Mouse (Mus musculus) liver, adult 2 months (tissue): ENCODE data around the gene Tox2. TPM values are rescaled to one million over a fixed set of nuclear protein-coding genes. Genes with fewer than 3 reads are reported as not detected.

Experiments
- DNase-seq: peaks from one replicate; pipeline ENCODE4 v3.0.0-alpha.2; 2011; ENCODE audit warnings: low read depth, low spot score; ENCODE audit errors: extremely low read depth
- H3K27ac ChIP-seq: fragments of 200-500 bp; replicated peaks from 2 replicates; pipeline ENCODE4 v1.5.1; 2012; ENCODE audit warnings: low read depth, mild to moderate bottlenecking, control low read depth, inconsistent platforms, low read length; ENCODE audit not compliant: insufficient read depth
- H3K27me3 ChIP-seq: fragments of 200-500 bp; 2 replicates; pipeline ENCODE4 v1.6.1; 2012; ENCODE audit warnings: mild to moderate bottlenecking, moderate library complexity, low read length, inconsistent platforms; ENCODE audit not compliant: control insufficient read depth, insufficient read depth
- H3K36me3 ChIP-seq: fragments of 200-500 bp; 2 replicates; pipeline ENCODE4 v1.6.1; 2012; ENCODE audit warnings: low read length, inconsistent platforms; ENCODE audit not compliant: control insufficient read depth, insufficient read depth
- H3K4me1 ChIP-seq: fragments of 200-500 bp; 2 replicates; pipeline ENCODE4 v1.6.1; 2011; ENCODE audit warnings: low read length; ENCODE audit not compliant: control insufficient read depth, insufficient read depth
- H3K4me3 ChIP-seq: fragments of 200-500 bp; 2 replicates; pipeline ENCODE4 v1.5.1; 2011; ENCODE audit warnings: low read depth, mild to moderate bottlenecking, control low read depth, low read length, moderate library complexity; ENCODE audit not compliant: insufficient read depth
- H3K79me2 ChIP-seq: fragments of 200-500 bp; 2 replicates; pipeline ENCODE4 v1.6.1; 2012; ENCODE audit warnings: inconsistent platforms, mild to moderate bottlenecking, low read length, moderate library complexity; ENCODE audit not compliant: control insufficient read depth, insufficient read depth
- H3K9ac ChIP-seq: fragments of 200-500 bp; 2 replicates; pipeline ENCODE4 v1.6.1; 2012; ENCODE audit warnings: low read depth, mild to moderate bottlenecking, control low read depth, inconsistent platforms, low read length
- CTCF ChIP-seq: fragments of 200-500 bp; IDR thresholded peaks from 2 replicates; pipeline ENCODE4 v1.5.1; 2011; ENCODE audit warnings: low read depth, low read length, control low read depth
- POLR2A ChIP-seq: fragments of 200-500 bp; IDR thresholded peaks from 2 replicates; pipeline ENCODE4 v1.6.1; 2011; ENCODE audit warnings: low read length, control low read depth; ENCODE audit not compliant: insufficient read depth; ENCODE audit errors: extremely low read depth
- WGBS: fragments of 180-500 bp; shearing (Covaris S2); methylation state at CpG from one replicate; pipeline ENCODE4 v1.1.7; 2018; 5-methylcytosine and 5-hydroxymethylcytosine counted together
- polyA plus RNA-seq: library from polyadenylated mRNA; depleted of rRNA; stranded (reverse); fragments of >200 nt; gene quantifications from 2 replicates; pipeline ENCODE4 v1.2.3, GENCODE M21; 2012
- total RNA-seq: library from RNA; depleted of rRNA; stranded (reverse); fragments of >200 nt; gene quantifications from 2 replicates; pipeline ENCODE4 v1.2.3, GENCODE M21; 2014

Tox2 gene
- total and polyA plus RNA-seq, 2 experiments = 0.09 to 0.27 TPM

- 89% methylated on average over 11 of the region's 11 CpGs for WGBS
- Histone ChIP-seq H3K4me3 (no peak overlapping the region), H3K27ac (no peak overlapping the region), H3K79me2 (no peaks in the 10 kb centered on the region), H3K4me1 (no peaks in the 10 kb centered on the region), H3K27me3 (0 out of 2 replicates have a peak, but pooled peaks cover 4% of the 10 kb centered on the region), H3K9ac (no peak overlapping the region), H3K36me3 (no peaks in the 10 kb centered on the region)
- no peak for DNase-seq
- TF ChIP-seq CTCF = no peak
- TF ChIP-seq POLR2A = no peak
These were observed 31.0 kb upstream of the Tox2 start for GRCm38 (mm10) chr2:163171891-163172290.

- DNase-seq = no peak
- Histone ChIP-seq H3K27ac (no peak overlapping the region), H3K79me2 (no peaks in the 10 kb centered on the region), H3K4me3 (no peak overlapping the region), H3K27me3 (0 out of 2 replicates have a peak, but pooled peaks cover 4% of the 10 kb centered on the region), H3K36me3 (no peaks in the 10 kb centered on the region), H3K9ac (no peak overlapping the region), H3K4me1 (no peaks in the 10 kb centered on the region)
- 59% methylated on average over 7 of the region's 7 CpGs for WGBS
- TF ChIP-seq CTCF (no peak), POLR2A (no peak)
These were observed 28.9 kb upstream of the Tox2 start for GRCm38 (mm10) chr2:163174066-163174465.

- Histone ChIP-seq H3K79me2 (no peaks in the 10 kb centered on the region), H3K27me3 (0 out of 2 replicates have a peak, but pooled peaks cover 4% of the 10 kb centered on the region), H3K36me3 (no peaks in the 10 kb centered on the region), H3K9ac (no peak overlapping the region), H3K4me1 (no peaks in the 10 kb centered on the region), H3K27ac (no peak overlapping the region), H3K4me3 (no peak overlapping the region)
- WGBS = 92% methylated on average over 8 of the region's 8 CpGs
- DNase-seq = no peak
- TF ChIP-seq POLR2A = no peak
- TF ChIP-seq CTCF = no peak
These were observed 27.1 kb upstream of the Tox2 start for GRCm38 (mm10) chr2:163175831-163176230.

DNA sequence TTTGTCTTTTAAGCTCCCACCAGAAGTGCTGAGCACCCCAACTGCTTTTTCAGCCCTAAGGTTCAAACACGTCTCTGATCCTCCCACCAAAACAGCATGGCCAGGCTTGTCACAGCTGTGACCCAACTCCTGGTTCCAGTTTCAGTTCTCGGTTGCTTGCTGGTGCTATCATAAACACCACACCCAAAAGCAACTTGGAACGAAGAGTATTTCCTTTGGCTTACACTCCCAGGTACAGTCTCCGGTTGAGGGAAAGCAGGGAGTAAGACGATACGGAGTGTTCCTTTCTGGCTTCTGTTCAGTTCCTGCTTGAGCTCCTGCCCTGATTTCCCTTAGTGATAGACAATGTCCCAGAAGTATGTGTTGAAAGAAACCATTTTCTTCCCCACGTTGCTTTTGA lies 26.4 kb upstream of the Tox2 start:
- H3K4me1 ChIP-seq = no peaks in the 10 kb centered on the region
- 0 out of 2 replicates have a peak, but pooled peaks cover 4% of the 10 kb centered on the region for H3K27me3 ChIP-seq
- H3K27ac ChIP-seq = no peak overlapping the region
- H3K79me2 ChIP-seq = no peaks in the 10 kb centered on the region
- no peak for DNase-seq
- H3K4me3 ChIP-seq = no peak overlapping the region
- H3K36me3 ChIP-seq = no peaks in the 10 kb centered on the region
- no peak for TF ChIP-seq POLR2A
- no peak for TF ChIP-seq CTCF
- WGBS = 73% methylated on average over 7 of the region's 7 CpGs
- H3K9ac ChIP-seq = no peak overlapping the region

DNA sequence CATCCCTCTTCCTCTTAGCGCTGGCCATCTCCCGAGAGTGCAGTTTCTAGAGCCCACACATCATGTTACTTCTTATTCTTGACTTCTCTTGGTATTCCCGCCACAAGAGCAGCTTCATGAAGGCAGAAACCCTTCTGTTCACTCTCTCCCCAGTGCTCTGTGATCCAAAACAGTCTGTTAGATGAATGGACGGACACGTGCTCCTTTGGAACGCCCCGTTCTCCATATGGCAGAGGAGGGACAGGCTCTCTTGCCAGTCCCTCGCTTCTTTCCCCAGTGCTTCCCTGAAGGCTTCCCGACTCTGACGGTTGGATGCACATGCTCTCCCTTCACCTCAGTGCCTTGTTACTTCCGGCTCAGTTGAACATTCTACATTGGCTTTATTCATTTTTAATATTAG lies 15.4 kb upstream of the Tox2 start:
- H3K4me3 ChIP-seq = no peak overlapping the region
- TF ChIP-seq POLR2A (no peak), CTCF (no peak)

GRCm38 (mm10) chr2:163189596-163189995 lies 13.3 kb upstream of the Tox2 start:
- H3K4me3 ChIP-seq = no peak overlapping the region
- no peaks in the 10 kb centered on the region for H3K36me3 ChIP-seq
- no peaks in the 10 kb centered on the region for H3K79me2 ChIP-seq
- no peaks in the 10 kb centered on the region for H3K4me1 ChIP-seq
- H3K9ac ChIP-seq = no peak overlapping the region
- TF ChIP-seq CTCF (no peak), POLR2A (no peak)
- no peaks in the 10 kb centered on the region for H3K27me3 ChIP-seq
- no peak for DNase-seq
- WGBS = 53% methylated on average over 5 of the region's 5 CpGs
- no peak overlapping the region for H3K27ac ChIP-seq

More for the DNA sequence above, 15.4 kb upstream of the Tox2 start:
- Histone ChIP-seq H3K36me3 (no peaks in the 10 kb centered on the region), H3K79me2 (no peaks in the 10 kb centered on the region), H3K9ac (no peak overlapping the region), H3K27me3 (no peaks in the 10 kb centered on the region), H3K4me1 (no peaks in the 10 kb centered on the region), H3K27ac (no peak overlapping the region)
- 88% methylated on average over 11 of the region's 11 CpGs for WGBS
- DNase-seq = no peak
